In the genomic region with DNA sequence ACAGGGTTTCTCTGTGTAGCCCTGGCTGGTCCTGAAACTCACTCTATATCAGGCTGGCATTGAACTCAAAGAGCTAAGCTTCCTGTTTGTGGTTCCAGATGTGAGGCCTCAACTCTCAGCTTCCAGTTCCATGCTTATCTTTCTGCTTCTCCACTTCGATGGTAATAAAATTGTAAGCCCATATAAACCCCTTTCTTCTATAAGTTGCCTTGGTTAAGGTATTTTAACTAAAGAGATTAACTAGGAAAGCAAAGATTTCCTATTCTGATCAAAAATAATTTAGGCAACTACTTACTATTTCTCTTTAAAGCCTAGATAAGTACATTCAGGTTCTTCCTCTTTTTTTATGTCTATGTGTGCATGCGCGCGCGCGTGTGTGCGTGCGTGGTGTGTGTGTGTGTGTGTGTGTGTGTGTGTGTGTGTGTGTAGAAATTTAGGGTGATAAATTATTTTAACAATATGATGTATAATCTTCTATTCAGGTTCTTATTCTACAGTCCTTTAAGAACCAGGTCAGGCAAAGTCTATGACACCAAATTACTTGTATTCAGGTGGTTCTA, we compare ENCODE assay signal across 18 mouse cellular contexts.
"Had no signal": no experiment of that assay in that cellular context is flagged by ENCODE, and none has a peak within 500 bp of the region (broad histone marks: within the 10 kb centered on the region; RNA-seq: fewer than 3 reads in every experiment).

No protein-coding gene starts in this region.

- ATAC-seq: hindbrain, postnatal 0 days; intestine, embryonic 16.5 days; liver, embryonic 12.5 days had no signal

- DNase-seq: gastrocnemius, adult 2 months; gastrocnemius, postnatal 10 days; gastrocnemius, postnatal 25 days; heart, adult 11 months; heart, adult 2 months; heart, postnatal 14 days; heart, postnatal 36 days; kidney, adult 11 months; kidney, adult 2 months; kidney, adult 9 months; kidney, postnatal 14 days; kidney, postnatal 36 days; layer of hippocampus, adult 9-11 months; layer of hippocampus, postnatal 36 days; left cerebral cortex, postnatal 4 days had no signal
